Mouse (Mus musculus): ENCODE data around the gene Galnt10. TPM values are rescaled to one million over a fixed set of nuclear protein-coding genes. Genes with fewer than 3 reads are reported as not detected.
A peak's percentile ranks its signal among the peaks of the same experiment; 100 is the strongest.

Gene Galnt10
- total RNA-seq, 2 experiments from 2014 or later, result 6.8 to 7.1 TPM

GRCm38 (mm10) chr11:57683125-57683524, 37.9 kb downstream of the Galnt10 start:
- DNase-seq (ENCODE audit: low spot score in 2 of 2), result peak; percentile 26 to 46
- intact Hi-C loops (cut with DNase I), result no loop called here

GRCm38 (mm10) chr11:57683931-57684330, 38.7 kb downstream of the Galnt10 start:
- intact Hi-C loops (cut with DNase I), result no loop called here
- no peak for DNase-seq (ENCODE audit: low spot score in 2 of 2)

GRCm38 (mm10) chr11:57684891-57685290, 39.6 kb downstream of the Galnt10 start:
- intact Hi-C loops (cut with DNase I), result no loop called here

GRCm38 (mm10) chr11:57685689-57686454, 40.6 kb downstream of the Galnt10 start:
- intact Hi-C loops (cut with DNase I), result no loop called here
- no peak for DNase-seq (ENCODE audit: low spot score in 2 of 2)

More at GRCm38 (mm10) chr11:57684891-57685290, 39.6 kb downstream of the Galnt10 start:
- DNase-seq (ENCODE audit: low spot score in 2 of 2), result no peak

- intact Hi-C loops (cut with DNase I), result no loop called here
- DNase-seq (ENCODE audit: low spot score in 2 of 2), result no peak
Measured at GRCm38 (mm10) chr11:57686797-57687196, 41.6 kb downstream of the Galnt10 start.

- DNase-seq (ENCODE audit: low spot score in 2 of 2), result no peak
- intact Hi-C loops (cut with DNase I), result no loop called here
Measured at GRCm38 (mm10) chr11:57687258-57687657, 42.0 kb downstream of the Galnt10 start.

- intact Hi-C loops (cut with DNase I), result no loop called here
Measured at GRCm38 (mm10) chr11:57688179-57688929, 43.1 kb downstream of the Galnt10 start.

GRCm38 (mm10) chr11:57689811-57690210, 44.6 kb downstream of the Galnt10 start:
- intact Hi-C loops (cut with DNase I), result no loop called here
- DNase-seq (ENCODE audit: low spot score in 2 of 2), result no peak

More at GRCm38 (mm10) chr11:57688179-57688929, 43.1 kb downstream of the Galnt10 start:
- DNase-seq (ENCODE audit: low spot score in 2 of 2), result no peak

GRCm38 (mm10) chr11:57690836-57691235, 45.6 kb downstream of the Galnt10 start:
- DNase-seq (ENCODE audit: low spot score in 2 of 2), result no peak
- intact Hi-C loops (cut with DNase I), result no loop called here

- DNase-seq (ENCODE audit: low spot score in 2 of 2), result no peak
- intact Hi-C loops (cut with DNase I), result no loop called here
Measured at GRCm38 (mm10) chr11:57691939-57692338, 46.7 kb downstream of the Galnt10 start.

- DNase-seq (ENCODE audit: low spot score in 2 of 2), result no peak
- intact Hi-C loops (cut with DNase I), result no loop called here
Measured at GRCm38 (mm10) chr11:57692726-57693125, 47.5 kb downstream of the Galnt10 start.

- intact Hi-C loops (cut with DNase I), result no loop called here
- DNase-seq (ENCODE audit: low spot score in 2 of 2), result no peak
Measured at GRCm38 (mm10) chr11:57694486-57694885, 49.2 kb downstream of the Galnt10 start.

- intact Hi-C loops (cut with DNase I), result no loop called here
- peak in 1 of 2 experiments; percentile 25 for DNase-seq (ENCODE audit: low spot score in 2 of 2)
Measured at GRCm38 (mm10) chr11:57696207-57696676, 51.0 kb downstream of the Galnt10 start.

- DNase-seq (ENCODE audit: low spot score in 2 of 2), result no peak
- intact Hi-C loops (cut with DNase I), result no loop called here
Measured at GRCm38 (mm10) chr11:57696807-57697251, 51.6 kb downstream of the Galnt10 start.

GRCm38 (mm10) chr11:57700114-57700513, 54.9 kb downstream of the Galnt10 start:
- intact Hi-C loops (cut with DNase I), result no loop called here
- no peak for DNase-seq (ENCODE audit: low spot score in 2 of 2)

- intact Hi-C loops (cut with DNase I), result no loop called here
- DNase-seq (ENCODE audit: low spot score in 2 of 2), result peak in 1 of 2 experiments; percentile 28
Measured at GRCm38 (mm10) chr11:57701193-57701925, 56.1 kb downstream of the Galnt10 start.

GRCm38 (mm10) chr11:57701956-57702355, 56.7 kb downstream of the Galnt10 start:
- intact Hi-C loops (cut with DNase I), result no loop called here
- DNase-seq (ENCODE audit: low spot score in 2 of 2), result no peak

GRCm38 (mm10) chr11:57706620-57707019, 61.4 kb downstream of the Galnt10 start:
- DNase-seq (ENCODE audit: low spot score in 2 of 2), result no peak

GRCm38 (mm10) chr11:57707114-57707798, 62.0 kb downstream of the Galnt10 start:
- intact Hi-C loops (cut with DNase I), result no loop called here
- no peak for DNase-seq (ENCODE audit: low spot score in 2 of 2)

More at GRCm38 (mm10) chr11:57706620-57707019, 61.4 kb downstream of the Galnt10 start:
- intact Hi-C loops (cut with DNase I), result no loop called here
